Mouse (Mus musculus) layer of hippocampus, adult 11-12 months (tissue): ENCODE results near the gene Ppie.
"Not testable (repeated sequence)": the region's sequence is repeated elsewhere in the genome, so short reads cannot be mapped to it uniquely, and the experiment has no call there.

Source experiments
- DNase-seq: peaks from one replicate; pipeline ENCODE4 v3.0.0; 2022; ENCODE audit warnings: low spot score

Gene Ppie

GRCm38 (mm10) chr4:123139513-123140154, at the start of gene Ppie:
Ppie (minus strand) TSS chr4:123139951.
- DNase-seq, result peak; percentile 65

DNA sequence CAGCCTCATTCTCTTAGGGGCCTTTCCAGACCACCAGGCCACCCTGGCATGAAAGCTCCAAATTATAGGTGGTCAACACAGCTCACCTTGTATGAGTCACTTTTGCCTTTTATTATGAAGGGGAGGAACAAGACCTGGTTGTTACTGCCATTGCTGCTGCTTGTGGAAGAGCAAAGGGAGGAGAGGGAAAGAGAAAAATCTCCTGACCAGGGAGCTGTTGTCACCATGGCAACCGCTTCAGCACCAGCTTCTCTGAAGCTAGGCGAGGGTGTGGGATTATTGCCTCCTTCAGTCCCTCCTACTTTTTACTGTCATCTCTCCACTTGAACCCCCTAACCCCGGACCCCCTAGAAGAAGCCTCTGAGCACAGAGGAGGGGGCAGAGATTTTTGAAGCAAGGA, 45.1 kb upstream of the Ppie start:
- peak; percentile 43 for DNase-seq

- DNase-seq, result peak; percentile 89
Measured at GRCm38 (mm10) chr4:123183239-123184056, 43.7 kb upstream of the Ppie start.

DNA sequence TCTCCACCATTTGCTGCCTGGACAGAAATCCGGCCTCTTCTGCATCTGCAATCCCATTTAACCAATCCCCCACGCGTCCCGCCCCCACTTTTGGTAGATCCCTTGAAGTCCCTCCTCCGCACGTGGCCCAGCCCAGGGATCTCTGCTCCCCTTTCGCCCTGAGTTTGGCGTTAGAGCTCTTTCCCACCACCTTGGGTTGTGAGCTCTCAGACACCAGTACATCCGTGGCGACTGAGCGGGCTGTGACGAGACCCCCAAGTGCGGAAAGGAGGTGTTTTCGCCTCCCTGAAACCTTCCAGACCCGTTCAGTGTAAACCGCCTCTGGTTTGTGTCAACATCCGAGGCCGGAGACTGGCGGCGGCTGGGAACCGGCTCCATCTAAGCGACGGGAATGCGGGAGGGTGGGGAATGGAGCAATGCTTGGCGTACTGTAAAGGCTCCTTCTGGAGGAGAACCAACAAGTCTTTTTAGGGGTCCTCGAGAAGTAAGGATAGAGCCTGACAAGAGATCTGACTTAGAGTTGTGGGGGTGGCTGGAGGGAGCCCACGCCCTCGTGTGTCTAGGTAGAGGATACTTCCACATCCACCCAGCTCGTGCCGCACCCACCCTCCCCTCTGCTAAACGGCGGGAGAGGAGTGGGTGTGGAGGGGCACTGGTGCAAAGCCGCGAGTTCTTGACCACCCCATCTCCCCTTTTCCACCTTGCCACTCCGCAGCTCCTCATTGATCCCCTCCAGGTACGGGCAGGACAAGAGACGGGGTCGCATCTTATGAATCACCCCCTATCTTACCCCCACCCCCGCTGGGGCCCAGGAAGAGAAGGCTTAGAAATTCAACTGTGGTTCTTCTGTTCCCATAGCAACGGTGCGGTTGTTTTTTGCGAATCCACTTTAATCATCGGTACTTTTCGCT, 42.8 kb upstream of the Ppie start, which contains the start of gene Hpcal4:
Gene Hpcal4 (plus strand): TSS at position 900 of the 911 bp plus-strand sequence.
- peak; percentile 54 for DNase-seq

GRCm38 (mm10) chr4:123171811-123172210, 32.1 kb upstream of the Ppie start:
- DNase-seq, result no peak

DNA sequence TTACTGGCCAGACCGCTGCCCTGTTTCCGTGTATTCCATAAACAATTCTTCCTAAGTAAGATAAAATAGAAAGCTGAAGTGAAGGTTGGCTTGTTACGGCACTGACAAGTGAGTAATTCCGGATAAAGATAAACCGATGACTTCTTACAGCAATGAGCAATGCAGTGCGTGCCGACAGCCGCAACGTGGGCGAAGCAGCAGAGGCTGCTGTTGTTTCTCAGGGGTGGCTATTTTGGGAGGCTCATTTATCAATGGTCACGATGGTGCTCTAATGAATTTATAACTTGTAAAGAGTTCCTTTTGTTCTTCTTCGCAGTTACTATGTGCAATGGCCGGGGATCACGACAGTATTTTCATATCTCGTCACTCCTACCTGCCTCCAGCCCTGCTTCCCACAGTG, 24.4 kb upstream of the Ppie start:
- peak; percentile 39 for DNase-seq

- DNase-seq, result no peak
Measured at GRCm38 (mm10) chr4:123162305-123162917, 22.7 kb upstream of the Ppie start.

- not testable (repeated sequence) for DNase-seq
Measured at GRCm38 (mm10) chr4:123161251-123161650, 21.5 kb upstream of the Ppie start.

DNA sequence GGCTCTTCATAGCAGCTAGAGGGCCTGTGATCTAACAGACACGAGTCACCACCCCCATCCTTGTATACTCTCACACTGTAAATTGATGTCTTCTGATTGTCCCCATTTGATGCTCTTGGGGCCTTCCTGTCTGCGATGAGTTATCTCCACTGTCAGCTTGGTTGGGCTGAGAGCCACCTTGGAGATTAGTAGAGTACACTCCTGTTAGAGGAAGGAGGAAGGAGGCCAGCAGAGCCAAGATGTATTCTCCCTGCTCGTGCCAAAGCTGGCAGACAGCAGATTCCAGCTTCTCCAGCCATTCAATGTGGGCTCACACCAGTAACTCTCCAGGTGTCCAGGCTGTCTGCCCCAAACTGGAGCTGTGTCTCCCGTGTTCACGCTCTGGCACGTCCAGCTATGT, 20.8 kb upstream of the Ppie start:
- DNase-seq, result no peak

DNA sequence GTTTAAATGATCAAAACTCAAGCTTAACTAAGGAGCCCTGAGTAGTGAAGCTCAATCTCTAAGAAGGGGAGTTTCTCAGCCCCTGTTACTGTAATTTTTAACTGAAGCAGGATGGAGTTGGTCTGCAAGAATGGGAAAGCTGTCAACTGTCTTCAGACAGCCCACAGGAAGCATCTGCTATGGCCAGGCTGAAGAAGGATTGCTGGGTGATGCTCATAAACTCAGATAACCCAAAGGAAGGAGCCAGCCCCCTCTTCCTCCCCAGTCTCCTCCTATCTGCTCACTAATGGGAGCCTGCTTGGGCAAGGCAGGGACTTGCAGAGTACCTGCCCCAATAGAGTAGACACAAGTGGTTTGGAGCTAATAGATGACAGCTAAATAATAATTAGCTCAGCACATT, 16.1 kb upstream of the Ppie start:
- DNase-seq, result no peak

DNA sequence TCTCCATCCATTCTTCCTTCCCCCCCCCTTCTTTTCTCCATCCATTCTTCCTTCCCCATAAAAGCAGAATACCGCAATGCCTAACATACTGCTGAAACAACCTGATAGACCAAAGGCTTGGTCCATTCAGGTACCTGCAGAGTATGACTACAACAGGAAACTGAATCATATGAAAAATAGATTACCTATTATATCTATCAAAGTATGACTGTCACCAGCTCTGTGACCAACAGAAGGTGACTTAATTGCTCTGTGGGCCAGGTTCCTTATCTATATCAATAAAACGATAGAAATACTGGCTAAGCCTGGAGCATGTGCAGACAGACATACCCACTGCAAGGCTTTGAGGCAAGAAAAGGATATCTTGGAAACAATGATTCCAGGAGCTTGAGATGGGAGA, 15.7 kb upstream of the Ppie start:
- DNase-seq, result no peak

- DNase-seq, result peak; percentile 43
Measured at GRCm38 (mm10) chr4:123155004-123155403, 15.3 kb upstream of the Ppie start.

- DNase-seq, result peak; percentile 69
Measured at GRCm38 (mm10) chr4:123152976-123153375, 13.2 kb upstream of the Ppie start.

- DNase-seq, result no peak
Measured at GRCm38 (mm10) chr4:123152003-123152402, 12.3 kb upstream of the Ppie start.

DNA sequence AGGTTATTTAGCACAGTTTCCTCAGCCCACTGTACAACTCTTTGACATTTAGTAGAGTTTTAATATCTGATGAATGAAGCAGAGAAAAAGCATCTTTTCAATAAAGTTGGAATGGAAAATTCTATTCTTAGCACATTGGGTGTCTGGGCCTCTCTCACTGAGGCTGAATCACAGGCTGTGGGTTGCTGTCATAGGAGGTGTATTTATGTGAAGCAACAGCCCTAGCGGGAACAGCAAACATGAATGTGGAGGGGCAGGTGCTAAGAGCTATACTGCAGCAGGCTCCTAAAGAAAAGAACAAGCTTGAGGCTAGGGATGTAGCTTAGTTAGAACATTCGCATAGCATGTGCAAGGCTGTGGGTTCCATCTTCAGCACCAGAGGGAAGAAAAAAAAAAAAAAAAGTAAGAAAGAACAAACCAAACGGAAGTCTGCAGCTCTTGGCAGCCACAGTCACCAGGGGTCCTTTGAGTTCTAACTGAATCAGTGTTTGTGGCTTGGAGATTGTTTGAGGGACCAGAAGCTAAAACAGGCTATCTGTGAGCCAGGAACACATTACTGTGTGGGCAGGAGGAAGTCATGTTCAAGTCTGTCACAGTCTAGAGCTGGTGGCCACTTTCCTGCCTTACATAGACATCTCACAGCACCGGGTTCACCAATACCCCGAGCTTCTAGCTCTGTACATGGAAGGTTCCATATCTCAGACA, 7.8 kb upstream of the Ppie start:
- DNase-seq, result peak; percentile 28

- no peak for DNase-seq
Measured at GRCm38 (mm10) chr4:123137551-123137950, 2.2 kb downstream of the Ppie start.

DNA sequence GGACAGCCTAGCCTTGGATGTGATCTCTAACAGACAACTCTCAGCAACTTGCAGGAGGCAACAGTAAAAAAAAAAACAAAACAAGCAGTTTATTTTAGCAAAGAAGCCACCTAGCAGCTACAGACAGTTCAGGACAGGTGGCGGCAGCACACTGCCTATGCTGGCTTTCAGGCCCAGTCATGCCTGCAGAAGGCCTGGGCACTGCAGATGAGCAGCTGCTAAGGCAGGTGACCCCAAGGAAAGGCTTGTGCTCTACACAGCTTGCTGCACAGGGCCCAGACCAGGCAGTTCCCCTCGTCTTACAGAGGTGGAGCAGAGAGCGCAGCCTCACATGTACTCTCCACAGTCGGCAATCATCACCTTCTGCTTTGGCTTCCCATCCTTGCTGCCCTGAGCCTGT, 12.7 kb downstream of the Ppie start:
- DNase-seq, result no peak

DNA sequence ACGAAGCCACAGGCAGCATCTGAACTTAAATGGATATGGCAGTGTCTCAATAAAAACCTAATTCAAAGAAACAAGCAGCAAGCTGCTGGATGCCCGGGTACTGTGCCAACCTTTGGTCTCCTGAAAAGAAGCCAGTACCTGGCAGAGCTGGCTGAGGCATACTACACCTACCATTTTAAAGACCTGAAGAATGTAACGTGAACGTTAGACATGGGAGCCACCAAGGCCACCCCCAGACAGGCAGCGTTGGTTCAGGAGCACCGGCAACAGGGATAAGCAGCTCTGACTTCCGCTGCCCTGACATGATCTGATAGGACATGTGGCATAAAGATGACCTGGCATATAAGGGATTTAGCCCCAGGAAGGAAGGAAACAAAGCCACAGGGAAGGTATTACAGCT, 13.1 kb downstream of the Ppie start:
- no peak for DNase-seq

- DNase-seq, result no peak
Measured at GRCm38 (mm10) chr4:123121286-123121685, 18.5 kb downstream of the Ppie start.

DNA sequence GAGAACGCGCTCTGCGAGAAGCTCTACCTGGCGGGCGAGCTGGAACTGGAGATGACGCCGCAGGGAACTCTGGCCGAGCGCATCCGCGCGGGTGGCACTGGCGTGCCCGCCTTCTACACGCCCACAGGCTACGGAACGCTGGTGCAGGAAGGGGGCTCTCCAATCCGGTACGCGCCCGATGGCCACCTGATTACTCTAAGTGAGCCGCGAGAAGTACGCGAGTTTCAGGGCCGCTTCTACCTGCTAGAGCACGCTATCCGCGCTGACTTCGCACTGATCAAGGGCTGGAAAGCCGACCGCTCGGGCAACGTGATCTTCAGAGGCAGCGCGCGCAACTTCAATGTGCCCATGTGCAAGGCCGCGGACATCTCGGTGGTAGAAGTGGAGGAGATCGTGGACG, 23.1 kb downstream of the Ppie start:
- peak; percentile 14 for DNase-seq

DNA sequence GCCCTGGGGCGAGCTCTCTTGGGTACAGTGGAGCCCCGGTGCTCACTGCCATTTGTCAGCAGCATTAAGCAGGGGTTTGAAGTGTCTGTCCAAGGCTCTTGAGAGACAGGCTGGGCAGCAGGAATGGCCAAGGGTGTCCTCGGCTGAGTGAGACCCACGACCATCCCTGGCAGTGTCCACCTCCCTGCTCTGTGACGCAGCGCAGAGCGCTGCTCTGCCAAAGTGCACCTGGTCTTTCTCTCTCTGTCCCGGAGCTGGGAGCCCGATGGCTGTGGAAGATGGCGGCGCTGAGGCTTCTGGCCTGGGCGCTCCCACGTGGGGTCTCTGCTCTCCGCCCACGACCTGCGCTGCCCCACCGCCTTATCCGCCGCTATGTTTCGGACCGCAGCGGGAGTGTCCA, 23.7 kb downstream of the Ppie start, which contains the start of gene Oxct2b:
Gene Oxct2b (plus strand): TSS at position 256 of the 400 bp plus-strand sequence.
- no peak for DNase-seq
